Mouse (Mus musculus): ENCODE data around the gene Armh3. TPM values are rescaled to one million over a fixed set of nuclear protein-coding genes. Genes with fewer than 3 reads are reported as not detected.
A peak's percentile ranks its signal among the peaks of the same experiment; 100 is the strongest.

Armh3 gene
- total and polyA plus RNA-seq, 3 experiments, result 1.1 to 4.9 (median 1.9) TPM

DNA sequence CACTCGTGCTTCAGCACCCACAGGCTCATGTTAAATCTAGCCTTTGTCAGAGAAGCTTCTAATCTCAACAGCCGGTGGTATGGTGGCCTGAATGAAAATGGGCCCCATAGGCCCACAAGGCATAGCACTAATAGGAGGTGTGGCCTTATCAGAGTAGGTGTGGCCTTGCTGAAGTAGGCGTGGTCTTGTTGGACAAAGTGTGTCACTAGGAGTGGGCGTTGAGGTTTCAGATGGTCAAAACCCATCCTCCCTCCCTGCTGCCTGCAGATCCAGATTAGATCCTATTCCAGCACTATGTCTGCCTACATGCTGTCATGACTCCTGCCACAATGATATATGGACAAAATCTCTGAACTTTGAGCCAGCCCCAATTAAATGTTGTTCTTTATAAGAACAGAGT is 54.5 kb downstream of the Armh3 start:
- DNase-seq (ENCODE audit: extremely low read depth), result peak; percentile 40
- TF ChIP-seq ZC3H11A (IDR thresholded peaks at IDR 0.05; ENCODE audit: low read depth, low read length) (no peak), NRF1 (IDR thresholded peaks at IDR 0.05; ENCODE audit: low read depth, low read length) (no peak), ZNF384 (IDR thresholded peaks at IDR 0.05; ENCODE audit: low read depth, low read length) (no peak), TCF12 (IDR thresholded peaks at IDR 0.05; ENCODE audit: low read depth, low read length) (no peak), ETS1 (conservative IDR thresholded peaks at IDR 0.05; ENCODE audit: low read depth, low read length) (no peak), EP300 (IDR thresholded peaks at IDR 0.05; ENCODE audit: low read length) (no peak), MEF2A (IDR thresholded peaks at IDR 0.05; ENCODE audit: borderline replicate concordance, low read depth, low read length) (no peak), SMC3 (IDR thresholded peaks at IDR 0.05; ENCODE audit: low read depth, low read length) (no peak), MYC (IDR thresholded peaks at IDR 0.05; ENCODE audit: low read depth, low read length) (no peak), GABPA (IDR thresholded peaks at IDR 0.05; ENCODE audit: insufficient replicate concordance, low read depth, low read length) (no peak), TBP (conservative IDR thresholded peaks at IDR 0.05; ENCODE audit: low read depth, low read length) (no peak), RCOR1 (conservative IDR thresholded peaks at IDR 0.05; ENCODE audit: low read depth, low read length) (no peak), ELF1 (IDR thresholded peaks at IDR 0.05; ENCODE audit: low read depth, low read length) (no peak), NELFE (IDR thresholded peaks at IDR 0.05; ENCODE audit: low read depth, low read length) (no peak), MXI1 (IDR thresholded peaks at IDR 0.05; ENCODE audit: low read depth, low read length) (no peak), MAFK (IDR thresholded peaks at IDR 0.05; ENCODE audit: insufficient replicate concordance, low read length) (no peak), UBTF (IDR thresholded peaks at IDR 0.05; ENCODE audit: low read depth, low read length) (no peak), E2F4 (IDR thresholded peaks at IDR 0.05; ENCODE audit: insufficient replicate concordance, low read depth, low read length) (no peak), SIN3A (IDR thresholded peaks at IDR 0.05; ENCODE audit: low read length) (no peak), BHLHE40 (IDR thresholded peaks at IDR 0.05; ENCODE audit: low read depth, low read length) (no peak)
- H3K36me3 ChIP-seq (replicated peaks in 1 of 2; ENCODE audit: control insufficient read depth in 1 of 2, insufficient read depth in 1 of 2, low read length in 1 of 2), result peaks cover 0 to 6% of the 10 kb centered on the region in 2 experiments
- H3K4me1 ChIP-seq (ENCODE audit: control insufficient read depth in 1 of 2, insufficient read depth in 2 of 2), result peaks cover 2 to 16% of the 10 kb centered on the region in 2 experiments; a peak in 3 of 4 replicates
- H3K4me2 ChIP-seq (ENCODE audit: insufficient read depth, low read depth, poor library complexity, severe bottlenecking), result no peak overlapping the region
- dilution Hi-C loops (cut with MboI; ENCODE audit: extremely low pct_ligation_motif_present, extremely low pct_unique_long_range_greater_than_20kb, low sequenced_read_pairs) (no loop called here), in situ Hi-C loops (cut with MboI; ENCODE audit: low pct_ligation_motif_present, low pct_unique_long_range_greater_than_20kb, low sequenced_read_pairs) (no loop called here)
- H3K27me3 ChIP-seq (replicated peaks), result no peaks in the 10 kb centered on the region
- H3K9ac ChIP-seq (ENCODE audit: insufficient read depth, low read depth), result no peak overlapping the region
- no peaks in the 10 kb centered on the region for H3K79me2 ChIP-seq (replicated peaks; ENCODE audit: control insufficient read depth, extremely low read depth, insufficient read depth, poor library complexity, severe bottlenecking)
- H3K4me3 ChIP-seq (replicated peaks in 1 of 3; ENCODE audit: low read depth in 2 of 3, low read length in 2 of 3, poor library complexity in 1 of 3), result no peak overlapping the region
- H3K9me3 ChIP-seq (replicated peaks; ENCODE audit: low read length), result no peaks in the 10 kb centered on the region
- H3K27ac ChIP-seq (ENCODE audit: insufficient read depth, low read depth), result no peak overlapping the region

DNA sequence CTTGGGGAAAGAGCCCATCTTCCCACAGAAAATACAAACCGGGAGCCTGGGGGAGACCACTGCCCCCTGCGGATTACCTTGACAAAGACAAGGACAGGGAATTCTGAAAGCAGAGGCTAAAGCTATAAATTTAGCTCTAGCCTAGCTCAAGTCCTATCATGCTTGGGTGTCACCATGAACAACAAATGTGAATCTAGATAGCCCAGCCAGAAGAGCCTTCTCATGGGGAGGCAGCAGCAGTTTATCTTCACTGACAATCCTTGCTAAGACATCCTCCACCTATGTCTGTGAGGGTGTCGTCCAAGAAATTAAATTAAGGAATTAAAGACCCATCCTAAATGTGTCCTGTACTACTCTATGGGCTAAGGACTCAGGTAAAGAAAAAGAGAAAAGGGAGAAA is 60.2 kb downstream of the Armh3 start:
- no peak for DNase-seq (ENCODE audit: extremely low read depth)
- no peak overlapping the region for H3K9ac ChIP-seq (ENCODE audit: insufficient read depth, low read depth)
- H3K4me3 ChIP-seq (replicated peaks in 1 of 3; ENCODE audit: low read depth in 2 of 3, low read length in 2 of 3, poor library complexity in 1 of 3), result no peak overlapping the region
- H3K9me3 ChIP-seq (replicated peaks; ENCODE audit: low read length), result no peaks in the 10 kb centered on the region
- H3K4me1 ChIP-seq (ENCODE audit: control insufficient read depth in 1 of 2, insufficient read depth in 2 of 2), result no peaks in the 10 kb centered on the region
- no peaks in the 10 kb centered on the region for H3K27me3 ChIP-seq (replicated peaks)
- no peaks in the 10 kb centered on the region for H3K79me2 ChIP-seq (replicated peaks; ENCODE audit: control insufficient read depth, extremely low read depth, insufficient read depth, poor library complexity, severe bottlenecking)
- no peak overlapping the region for H3K27ac ChIP-seq (ENCODE audit: insufficient read depth, low read depth)
- H3K36me3 ChIP-seq (replicated peaks in 1 of 2; ENCODE audit: control insufficient read depth in 1 of 2, insufficient read depth in 1 of 2, low read length in 1 of 2), result peaks cover 0 to 6% of the 10 kb centered on the region in 2 experiments
- dilution Hi-C loops (cut with MboI; ENCODE audit: extremely low pct_ligation_motif_present, extremely low pct_unique_long_range_greater_than_20kb, low sequenced_read_pairs), result no loop called here
- in situ Hi-C loops (cut with MboI; ENCODE audit: low pct_ligation_motif_present, low pct_unique_long_range_greater_than_20kb, low sequenced_read_pairs), result no loop called here
- TF ChIP-seq EP300 (IDR thresholded peaks at IDR 0.05; ENCODE audit: low read length) (no peak), ETS1 (conservative IDR thresholded peaks at IDR 0.05; ENCODE audit: low read depth, low read length) (no peak), RCOR1 (conservative IDR thresholded peaks at IDR 0.05; ENCODE audit: low read depth, low read length) (no peak), USF2 (conservative IDR thresholded peaks at IDR 0.05; ENCODE audit: low read depth, low read length) (no peak), JUND (conservative IDR thresholded peaks at IDR 0.05; ENCODE audit: low read depth, low read length) (no peak), USF1 (IDR thresholded peaks at IDR 0.05; ENCODE audit: low read depth, low read length) (no peak), CHD1 (IDR thresholded peaks at IDR 0.05; ENCODE audit: low read depth, low read length) (no peak), MEF2A (IDR thresholded peaks at IDR 0.05; ENCODE audit: borderline replicate concordance, low read depth, low read length) (no peak), TCF12 (IDR thresholded peaks at IDR 0.05; ENCODE audit: low read depth, low read length) (no peak)
- no peak overlapping the region for H3K4me2 ChIP-seq (ENCODE audit: insufficient read depth, low read depth, poor library complexity, severe bottlenecking)

Measured in CH12.LX (cell line).